Mouse (Mus musculus) MEL (cell line): ENCODE measurements around the gene Mrpl43.

Experiments used
- CHD2 ChIP-seq: IDR thresholded peaks from 2 replicates; pipeline ENCODE4 v1.6.1; 2011; ENCODE audit warnings: low read length, improper control_type of control experiment
- MAX ChIP-seq: IDR thresholded peaks from 2 replicates; pipeline ENCODE4 v1.6.1; 2011; ENCODE audit warnings: low read length, improper control_type of control experiment
- NELFE ChIP-seq: IDR thresholded peaks from 2 replicates; pipeline ENCODE4 v1.6.1; 2011; ENCODE audit warnings: low read depth, low read length, improper control_type of control experiment

DNA sequence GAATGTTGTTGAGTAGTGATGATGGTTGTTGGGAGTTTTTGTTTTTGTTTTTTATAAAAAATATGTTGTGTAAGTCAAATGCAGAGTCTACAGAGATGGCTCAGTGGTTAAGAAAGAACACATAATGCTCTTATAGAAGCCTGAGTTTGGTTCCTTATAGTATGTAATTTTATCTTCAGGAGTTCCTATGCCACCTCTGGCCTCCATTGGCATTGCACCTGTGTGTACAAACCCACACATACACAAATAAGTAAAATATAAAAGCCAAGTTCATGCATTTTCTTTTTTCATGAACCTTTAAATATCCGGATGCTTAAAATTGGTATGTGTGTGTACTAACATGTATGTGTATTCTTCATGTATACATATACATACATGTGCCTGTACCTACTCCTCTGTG lies 40.3 kb downstream of the Mrpl43 start:
- TF ChIP-seq MAX (no peak), CHD2 (no peak), NELFE (no peak)
